In genomic region chr12:117023235-117023634, GRCm38 (mm10) we compare ENCODE assay signal across 29 mouse cellular contexts.
DNase-seq lines count a peak whose midpoint lies in the region; ATAC-seq lines count a peak whose summit lies in the region.
"Had no signal": no experiment of that assay in that cellular context is flagged by ENCODE, and none has a peak within 500 bp of the region (broad histone marks: within the 10 kb centered on the region; RNA-seq: fewer than 3 reads in every experiment).

No protein-coding gene starts in this region.

- no peak overlapping the region for H3K27ac ChIP-seq in embryonic facial prominence, embryonic 14.5 days (replicated peaks; ENCODE audit: low read depth, low read length)
- no peak overlapping the region for H3K27ac ChIP-seq in embryonic facial prominence, embryonic 10.5 days (replicated peaks)
- no peak overlapping the region for H3K27ac ChIP-seq in lung, embryonic 16.5 days (ENCODE audit: low read length)
- no peak overlapping the region for H3K27ac ChIP-seq in limb, embryonic 13.5 days
- H3K27ac ChIP-seq: embryonic facial prominence, embryonic 15.5 days; forebrain, embryonic 15.5 days; hindbrain, embryonic 10.5 days; kidney, embryonic 15.5 days; neural tube, embryonic 13.5 days had no signal

- WGBS in embryonic facial prominence, embryonic 14.5 days, result 59% methylated on average over 4 of the region's 4 CpGs
- WGBS in embryonic facial prominence, embryonic 10.5 days, result 81% methylated on average over 4 of the region's 4 CpGs
- 51% methylated on average over 4 of the region's 4 CpGs for WGBS in lung, embryonic 16.5 days
- WGBS in limb, embryonic 13.5 days, result 44% methylated on average over 4 of the region's 4 CpGs

- no peaks in the 10 kb centered on the region for H3K4me1 ChIP-seq in embryonic facial prominence, embryonic 14.5 days (ENCODE audit: control insufficient read depth, insufficient read depth, low read length)
- peaks cover 4% of the 10 kb centered on the region; the same call in 1 of the 2 replicates for H3K4me1 ChIP-seq in embryonic facial prominence, embryonic 10.5 days
- peaks cover 18% of the 10 kb centered on the region for H3K4me1 ChIP-seq in lung, embryonic 16.5 days (replicated peaks; ENCODE audit: control insufficient read depth, insufficient read depth, low read length)
- H3K4me1 ChIP-seq in limb, embryonic 13.5 days, result peaks cover 12% of the 10 kb centered on the region; the same call in 1 of the 2 replicates
- H3K4me1 ChIP-seq: embryonic facial prominence, embryonic 15.5 days; kidney, embryonic 15.5 days had no signal

- no peaks in the 10 kb centered on the region for H3K36me3 ChIP-seq in embryonic facial prominence, embryonic 14.5 days (ENCODE audit: control insufficient read depth, insufficient read depth, low read length)
- H3K36me3 ChIP-seq in embryonic facial prominence, embryonic 10.5 days (replicated peaks), result no peaks in the 10 kb centered on the region
- H3K36me3 ChIP-seq in lung, embryonic 16.5 days (ENCODE audit: control insufficient read depth, insufficient read depth, low read length), result no peaks in the 10 kb centered on the region
- H3K36me3 ChIP-seq in limb, embryonic 13.5 days, result no peaks in the 10 kb centered on the region
- H3K36me3 ChIP-seq: embryonic facial prominence, embryonic 15.5 days; forebrain, embryonic 15.5 days; G1E; heart, embryonic 12.5 days; hindbrain, embryonic 10.5 days; kidney, embryonic 15.5 days; neural tube, embryonic 13.5 days had no signal

- H3K27me3 ChIP-seq in embryonic facial prominence, embryonic 14.5 days (replicated peaks; ENCODE audit: control insufficient read depth, insufficient read depth, low read length), result no peaks in the 10 kb centered on the region
- no peaks in the 10 kb centered on the region for H3K27me3 ChIP-seq in embryonic facial prominence, embryonic 10.5 days (replicated peaks; ENCODE audit: low read depth, poor library complexity, severe bottlenecking)
- no peaks in the 10 kb centered on the region for H3K27me3 ChIP-seq in lung, embryonic 16.5 days (ENCODE audit: control insufficient read depth, insufficient read depth, low read depth, low read length)
- no peaks in the 10 kb centered on the region for H3K27me3 ChIP-seq in limb, embryonic 13.5 days
- H3K27me3 ChIP-seq: embryonic facial prominence, embryonic 15.5 days; forebrain, embryonic 15.5 days; heart, embryonic 12.5 days; kidney, embryonic 15.5 days; neural tube, embryonic 13.5 days; Patski had no signal

- no peaks in the 10 kb centered on the region for H3K9me3 ChIP-seq in embryonic facial prominence, embryonic 14.5 days (ENCODE audit: control insufficient read depth, low read length)
- no peaks in the 10 kb centered on the region for H3K9me3 ChIP-seq in embryonic facial prominence, embryonic 10.5 days
- H3K9me3 ChIP-seq in lung, embryonic 16.5 days (ENCODE audit: control insufficient read depth, low read length), result no peaks in the 10 kb centered on the region
- H3K9me3 ChIP-seq in limb, embryonic 13.5 days, result no peaks in the 10 kb centered on the region
- H3K9me3 ChIP-seq: embryonic facial prominence, embryonic 15.5 days; forebrain, embryonic 15.5 days; heart, embryonic 12.5 days; hindbrain, embryonic 10.5 days; kidney, embryonic 15.5 days; neural tube, embryonic 13.5 days had no signal

- no peak overlapping the region for H3K4me3 ChIP-seq in embryonic facial prominence, embryonic 14.5 days (ENCODE audit: low read depth, low read length)
- no peak overlapping the region for H3K4me3 ChIP-seq in embryonic facial prominence, embryonic 10.5 days
- no peak overlapping the region for H3K4me3 ChIP-seq in lung, embryonic 16.5 days (ENCODE audit: low read length)
- no peak overlapping the region for H3K4me3 ChIP-seq in limb, embryonic 13.5 days
- H3K4me3 ChIP-seq: embryonic facial prominence, embryonic 15.5 days; forebrain, embryonic 15.5 days; heart, embryonic 12.5 days; hindbrain, embryonic 10.5 days; kidney, embryonic 15.5 days; myocyte; neural tube, embryonic 13.5 days had no signal

- no peak overlapping the region for H3K4me2 ChIP-seq in embryonic facial prominence, embryonic 14.5 days (ENCODE audit: low read depth, low read length)
- H3K4me2 ChIP-seq in lung, embryonic 16.5 days (ENCODE audit: low read depth, low read length), result no peak overlapping the region
- no peak overlapping the region for H3K4me2 ChIP-seq in limb, embryonic 13.5 days (replicated peaks)
- H3K4me2 ChIP-seq: embryonic facial prominence, embryonic 15.5 days; forebrain, embryonic 15.5 days; heart, embryonic 12.5 days; kidney, embryonic 15.5 days; liver, embryonic 11.5 days; neural tube, embryonic 13.5 days had no signal

- no peak for ATAC-seq in embryonic facial prominence, embryonic 14.5 days (ENCODE audit: low read depth)
- ATAC-seq in lung, embryonic 16.5 days (ENCODE audit: low read depth), result peak; percentile 86
- 0 out of 2 replicates have a peak, but pooled peaks have one; percentile 34 for ATAC-seq in limb, embryonic 13.5 days (ENCODE audit: low FRiP score, low read depth)
- ATAC-seq: forebrain, embryonic 15.5 days; intestine, postnatal 0 days; liver, postnatal 0 days; Patski had no signal

- peak; percentile 15 for DNase-seq in embryonic facial prominence, embryonic 14.5 days (ENCODE audit: low spot score)
- DNase-seq in embryonic facial prominence, embryonic 10.5 days (ENCODE audit: low spot score), result no peak
- DNase-seq in lung, postnatal 36 days, result no peak
- DNase-seq in forelimb bud, embryonic 11.5 days (ENCODE audit: low read depth, low spot score), result peak; percentile 43
- DNase-seq in layer of hippocampus, postnatal 25 days (ENCODE audit: extremely low spot score in 1 of 2, low spot score in 1 of 2), result no peak
- DNase-seq: B cell, adult 2 months; cerebellum, adult 9-10 months; embryo, embryonic 11 days; gastrocnemius, postnatal 10 days; heart, postnatal 10 days; kidney, postnatal 36 days; liver, postnatal 0 days; midbrain, embryonic 14.5 days; right cerebral cortex, adult 18-20 months; right cerebral cortex, postnatal 4 days; thymus, postnatal 36 days had no signal

- no peak overlapping the region for H3K9ac ChIP-seq in embryonic facial prominence, embryonic 14.5 days (ENCODE audit: low read depth, low read length)
- no peak overlapping the region for H3K9ac ChIP-seq in lung, embryonic 16.5 days (ENCODE audit: low read length)
- H3K9ac ChIP-seq in limb, embryonic 13.5 days, result no peak overlapping the region
- H3K9ac ChIP-seq: embryonic facial prominence, embryonic 15.5 days; forebrain, embryonic 15.5 days; heart, embryonic 12.5 days; kidney, embryonic 15.5 days; liver, postnatal 0 days; neural tube, embryonic 13.5 days had no signal

Comparison
In these comparisons a context has a peak if more than half of its experiments do, and no peak if none do; other contexts are left out.
1. DNase-seq: peak in embryonic facial prominence, embryonic 14.5 days (single experiment) and forelimb bud, embryonic 11.5 days (single experiment); none in embryonic facial prominence, embryonic 10.5 days (single experiment), lung, postnatal 36 days (single experiment) and layer of hippocampus, postnatal 25 days (0 of 2).